Mouse (Mus musculus): ENCODE measurements around the gene Golm1.

- TF ChIP-seq CTCF (IDR thresholded peaks at IDR 0.05; ENCODE audit: control insufficient read depth, insufficient read depth, insufficient replicate concordance, low read depth, low read length) = no peak
- TF ChIP-seq POLR2A (IDR thresholded peaks at IDR 0.05; ENCODE audit: control insufficient read depth, low read depth, low read length) = no peak
Measured at GRCm38 (mm10) chr13:59671521-59671920, 4.1 kb downstream of the Golm1 start.
